Mouse (Mus musculus): ENCODE measurements around the gene Dph2. TPM values are rescaled to one million over a fixed set of nuclear protein-coding genes. Genes with fewer than 3 reads are reported as not detected.

Dph2 gene
- total RNA-seq, 2 experiments from 2014 or later, result 12.6 to 24.7 TPM

- no peak for ATAC-seq (replicated peaks; ENCODE audit: low FRiP score, low TSS enrichment, poor library complexity, severe bottlenecking)
Measured at GRCm38 (mm10) chr4:117847011-117847410, 44.8 kb downstream of the Dph2 start.

GRCm38 (mm10) chr4:117846261-117846660 is 45.6 kb downstream of the Dph2 start:
- no peak for ATAC-seq (replicated peaks; ENCODE audit: low FRiP score, low TSS enrichment, poor library complexity, severe bottlenecking)

DNA sequence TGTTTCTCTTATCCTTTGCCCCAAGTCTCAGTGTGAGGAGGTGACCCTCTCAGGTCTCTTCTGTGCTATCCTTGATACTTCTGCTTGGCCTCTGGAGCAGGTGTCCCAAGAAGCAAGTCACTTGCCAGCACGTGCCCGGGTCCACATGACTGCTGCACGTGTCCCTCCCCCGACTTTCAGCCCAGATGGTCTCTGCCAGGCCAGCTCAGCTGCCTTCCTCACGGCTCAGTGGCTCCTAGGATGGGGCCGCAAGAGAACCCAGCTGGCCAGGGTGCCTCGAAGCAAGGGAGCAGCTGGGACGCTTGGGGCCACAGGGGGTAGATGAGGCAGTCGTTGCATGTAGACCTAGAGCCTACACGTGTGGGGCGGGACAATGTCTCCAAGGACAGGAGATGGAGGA is 46.5 kb downstream of the Dph2 start:
- no peak for ATAC-seq (replicated peaks; ENCODE audit: low FRiP score, low TSS enrichment, poor library complexity, severe bottlenecking)

DNA sequence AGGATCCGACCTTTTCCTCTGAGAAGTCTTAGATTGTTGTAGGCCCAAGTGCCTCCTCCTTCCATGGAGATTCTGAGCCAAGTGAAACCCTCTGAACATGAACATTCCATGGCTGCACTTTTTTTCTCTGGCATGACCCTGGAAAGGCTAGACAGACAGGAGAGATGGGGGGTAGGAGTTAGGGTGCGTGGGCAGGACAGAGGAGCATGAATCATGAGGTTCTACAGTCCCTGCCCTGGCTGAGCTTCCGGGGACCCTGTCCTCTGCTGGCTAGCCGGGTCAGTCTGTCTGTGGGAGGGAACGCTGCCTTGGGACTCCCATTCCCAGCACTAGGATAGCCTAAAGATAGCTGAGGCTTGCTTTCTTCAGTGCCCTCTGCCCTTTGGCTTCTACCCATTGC is 47.4 kb downstream of the Dph2 start:
- ATAC-seq (replicated peaks; ENCODE audit: low FRiP score, low TSS enrichment, poor library complexity, severe bottlenecking), result no peak

DNA sequence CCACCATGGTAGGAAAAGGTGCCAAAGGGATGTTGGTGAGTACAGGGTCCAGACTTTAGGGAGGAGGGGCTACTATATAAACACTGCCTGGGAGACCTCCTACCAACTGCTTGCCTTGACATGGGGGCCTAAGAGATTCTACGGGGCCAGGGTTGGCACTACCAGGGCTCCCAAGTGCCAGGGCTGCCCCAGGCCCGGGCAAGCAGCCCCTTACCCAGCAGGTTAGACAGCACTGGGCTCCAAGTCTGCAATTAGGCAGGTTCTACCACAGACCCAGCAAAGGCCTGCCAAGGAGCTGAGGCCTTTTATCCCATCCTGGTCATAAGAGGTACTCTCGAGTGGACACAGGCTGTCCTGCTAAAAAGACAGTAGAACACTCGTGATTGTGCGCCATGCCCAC is 48.7 kb downstream of the Dph2 start:
- ATAC-seq (replicated peaks; ENCODE audit: low FRiP score, low TSS enrichment, poor library complexity, severe bottlenecking), result no peak

DNA sequence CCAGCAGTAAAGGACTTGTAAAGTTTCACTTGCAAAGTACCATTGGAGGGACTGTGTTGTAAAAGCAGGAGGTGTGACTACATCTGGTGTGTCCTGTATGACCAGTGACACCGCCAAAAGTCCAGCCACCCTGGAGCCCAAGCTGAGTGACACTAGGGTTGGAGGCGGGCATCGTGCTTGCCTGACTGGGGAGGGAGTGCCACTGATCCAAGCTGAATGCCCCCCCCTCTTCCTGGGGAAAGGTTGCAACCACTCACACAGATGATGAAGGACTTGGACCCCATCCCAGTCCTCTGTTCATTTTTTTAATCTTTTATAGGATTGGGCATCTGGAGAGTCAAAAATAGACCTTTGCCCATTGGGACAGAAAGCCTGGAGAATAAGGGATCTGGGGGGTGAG is 50.3 kb downstream of the Dph2 start:
- no peak for ATAC-seq (replicated peaks; ENCODE audit: low FRiP score, low TSS enrichment, poor library complexity, severe bottlenecking)

DNA sequence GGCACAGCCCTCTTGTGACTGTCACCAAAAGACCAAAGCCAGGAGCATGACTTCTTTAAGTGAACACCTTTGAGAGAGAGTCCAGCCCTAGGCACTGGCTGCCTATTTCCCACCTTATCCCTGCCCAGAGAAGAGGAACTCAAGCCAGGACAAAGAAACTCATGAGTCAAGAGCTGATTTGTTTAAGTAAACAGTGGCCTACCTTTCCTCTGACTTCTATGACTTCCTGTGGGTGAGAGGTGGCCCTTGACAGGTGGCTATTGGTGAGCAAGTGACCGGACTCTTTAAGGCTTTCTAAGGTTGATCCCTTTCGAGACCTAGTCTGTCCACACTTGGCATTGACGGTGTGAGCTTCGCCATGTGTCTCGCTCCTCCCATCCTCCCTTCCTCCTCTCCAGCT is 51.0 kb downstream of the Dph2 start:
- ATAC-seq (replicated peaks; ENCODE audit: low FRiP score, low TSS enrichment, poor library complexity, severe bottlenecking), result no peak

DNA sequence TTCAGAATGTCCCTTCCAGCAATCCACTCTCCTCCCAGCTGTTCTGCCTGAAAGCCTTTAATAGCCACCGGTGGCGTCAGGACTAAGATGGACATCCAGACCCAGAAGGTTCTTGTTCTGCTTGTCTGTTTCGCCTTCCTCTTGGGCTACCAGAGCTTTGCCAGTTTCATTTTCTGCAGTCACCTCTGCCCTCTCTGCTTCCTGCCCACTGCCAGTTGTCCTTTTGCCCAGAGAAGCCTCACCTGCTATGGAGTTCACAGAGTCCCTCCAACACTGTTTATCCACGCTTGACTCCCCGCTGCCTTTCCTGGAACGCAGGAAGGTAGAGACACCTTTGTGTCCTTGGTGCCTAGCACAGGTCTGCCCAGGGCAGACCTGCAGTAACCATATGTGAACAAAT is 52.5 kb downstream of the Dph2 start:
- no peak for ATAC-seq (replicated peaks; ENCODE audit: low FRiP score, low TSS enrichment, poor library complexity, severe bottlenecking)

Other genes with a start within 250 kb of the Dph2 start
- gene Dmap1, start 209.8 kb downstream of the Dph2 start, total RNA-seq (2014; fragmentation: Nextera tagmentation), result 28.2 and 41.6 TPM in 2 replicates
- 28.0 and 34.6 TPM in 2 replicates for gene Dmap1, start 209.8 kb downstream of the Dph2 start, total RNA-seq (2017)
- gene Gm12845, start 167.6 kb downstream of the Dph2 start, total RNA-seq (2014; fragmentation: Nextera tagmentation), result not detected in 2 replicates
- not detected in 2 replicates for gene Gm12845, start 167.6 kb downstream of the Dph2 start, total RNA-seq (2017)
- gene Klf17, start 126.4 kb downstream of the Dph2 start, total RNA-seq (2014; fragmentation: Nextera tagmentation), result not detected in 2 replicates
- gene Klf17, start 126.4 kb downstream of the Dph2 start, total RNA-seq (2017), result not detected in 2 replicates
- 0.68 and 4.9 TPM in 2 replicates for gene Slc6a9, start 57.5 kb downstream of the Dph2 start, total RNA-seq (2014; fragmentation: Nextera tagmentation)
- gene Slc6a9, start 57.5 kb downstream of the Dph2 start, total RNA-seq (2017), result 0.23 TPM in 1 of 2 replicates, not detected in the other
- gene Ccdc24, start 19.5 kb downstream of the Dph2 start, total RNA-seq (2014; fragmentation: Nextera tagmentation), result not detected in 2 replicates
- not detected in 2 replicates for gene Ccdc24, start 19.5 kb downstream of the Dph2 start, total RNA-seq (2017)
- gene B4galt2, start 8.5 kb downstream of the Dph2 start, total RNA-seq (2014; fragmentation: Nextera tagmentation), result not detected in 2 replicates
- gene B4galt2, start 8.5 kb downstream of the Dph2 start, total RNA-seq (2017), result 2.8 TPM in 1 of 2 replicates, not detected in the other
- gene Atp6v0b, start 4.7 kb downstream of the Dph2 start, total RNA-seq (2014; fragmentation: Nextera tagmentation), result 164 and 195 TPM in 2 replicates
- gene Atp6v0b, start 4.7 kb downstream of the Dph2 start, total RNA-seq (2017), result 40.6 and 60.1 TPM in 2 replicates
- 18.4 and 23.4 TPM in 2 replicates for gene Ipo13, start 23.0 kb upstream of the Dph2 start, total RNA-seq (2014; fragmentation: Nextera tagmentation)
- gene Ipo13, start 23.0 kb upstream of the Dph2 start, total RNA-seq (2017), result 6.4 and 7.8 TPM in 2 replicates
- gene Artn, start 37.7 kb upstream of the Dph2 start, total RNA-seq (2014; fragmentation: Nextera tagmentation), result not detected in 2 replicates
- not detected in 2 replicates for gene Artn, start 37.7 kb upstream of the Dph2 start, total RNA-seq (2017)
- gene St3gal3, start 242.9 kb upstream of the Dph2 start, total RNA-seq (2014; fragmentation: Nextera tagmentation), result 14.1 and 28.4 TPM in 2 replicates
- gene St3gal3, start 242.9 kb upstream of the Dph2 start, total RNA-seq (2017), result 6.6 and 8.4 TPM in 2 replicates

Data from megakaryocyte-erythroid progenitor cell, adult 5-6 weeks (primary cell).